Mouse (Mus musculus): ENCODE data around the gene Cr2. TPM values are rescaled to one million over a fixed set of nuclear protein-coding genes. Genes with fewer than 3 reads are reported as not detected.

Gene Cr2
- polyA plus RNA-seq, 1 experiment from 2014 or later: 0.32 TPM

Other genes with a start within 250 kb of the Cr2 start
- gene Cd34, start 237.9 kb downstream of the Cr2 start, polyA plus RNA-seq (2014; fragmentation: Nextera tagmentation; extraction: Ambion mirVana): 53.2 and 58.7 TPM in 2 replicates
- 1.0 and 1.4 TPM in 2 replicates for gene Cd46, start 84.5 kb downstream of the Cr2 start, polyA plus RNA-seq (2014; fragmentation: Nextera tagmentation; extraction: Ambion mirVana)
- 64.0 and 66.1 TPM in 2 replicates for gene Cr1l, start 45.1 kb downstream of the Cr2 start, polyA plus RNA-seq (2014; fragmentation: Nextera tagmentation; extraction: Ambion mirVana)